Mouse (Mus musculus) forebrain, postnatal 0 days (tissue): ENCODE data around the gene Tbrg4. TPM values are rescaled to one million over a fixed set of nuclear protein-coding genes. Genes with fewer than 3 reads are reported as not detected.

Source experiments
- ATAC-seq: fragments of 200-750 bp; cut with Nextera tagmentation; 2 replicates; pipeline ENCODE4 v1.8.0; 2017; ENCODE audit warnings: mild to moderate bottlenecking, moderate library complexity
- DNase-seq: peaks from one replicate; pipeline ENCODE4 v3.0.0-alpha.2; 2015
- H3K27ac ChIP-seq: fragments of 300-500 bp; sonication (generic); 2 replicates; pipeline ENCODE4 v1.5.1; 2014; ENCODE audit warnings: low read depth, mild to moderate bottlenecking, antibody characterized with exemption, low read length, moderate library complexity, mixed read lengths
- H3K27me3 ChIP-seq: fragments of 300-500 bp; sonication (generic); 2 replicates; pipeline ENCODE4 v1.6.1; 2014; ENCODE audit warnings: mild to moderate bottlenecking, low read length, mixed read lengths; ENCODE audit not compliant: insufficient read depth
- H3K36me3 ChIP-seq: fragments of 300-500 bp; sonication (generic); 2 replicates; pipeline ENCODE4 v1.6.1; 2014; ENCODE audit warnings: mild to moderate bottlenecking, moderate library complexity; ENCODE audit not compliant: insufficient read depth
- H3K4me1 ChIP-seq: fragments of 300-500 bp; sonication (generic); 2 replicates; pipeline ENCODE4 v1.6.1; 2014; ENCODE audit warnings: antibody characterized with exemption; ENCODE audit not compliant: insufficient read depth
- H3K4me2 ChIP-seq: fragments of 300-500 bp; sonication (generic); 2 replicates; pipeline ENCODE4 v1.6.1; 2014; ENCODE audit warnings: low read depth, mild to moderate bottlenecking, moderate library complexity
- H3K4me3 ChIP-seq: fragments of 300-500 bp; sonication (generic); 2 replicates; pipeline ENCODE4 v1.5.1; 2014; ENCODE audit warnings: low read depth, low read length, mixed read lengths
- H3K9ac ChIP-seq: fragments of 300-500 bp; sonication (generic); 2 replicates; pipeline ENCODE4 v1.6.1; 2014; ENCODE audit warnings: mild to moderate bottlenecking
- H3K9me3 ChIP-seq: fragments of 300-500 bp; sonication (generic); 2 replicates; pipeline ENCODE4 v1.6.1; 2016; ENCODE audit warnings: low read length
- CTCF ChIP-seq: sonication (generic); IDR thresholded peaks from 2 replicates; pipeline ENCODE4 v1.5.1; 2016; ENCODE audit warnings: antibody characterized with exemption, control low read depth, low read depth
- WGBS: fragments of 180-500 bp; shearing (Covaris S2); extraction: QIAGEN DNeasy Blood & Tissue Kit; methylation state at CpG from one replicate; pipeline ENCODE4 v1.1.7; 2014; 5-methylcytosine and 5-hydroxymethylcytosine counted together
- polyA plus RNA-seq: library from polyadenylated mRNA; unstranded; fragments of >200 nt; fragmentation: Nextera tagmentation; extraction: Ambion mirVana; gene quantifications from 2 replicates; pipeline ENCODE4 v1.2.1, GENCODE M21; 2015
- total RNA-seq: library from RNA; depleted of rRNA; stranded (reverse); fragments of >200 nt; gene quantifications from 2 replicates; pipeline ENCODE4 v1.2.3, GENCODE M21; 2014

The Tbrg4 gene
- total and polyA plus RNA-seq, 2 experiments from 2014 or later: 31.6 to 41.9 TPM

- no peak for DNase-seq
- H3K27ac ChIP-seq: no peak overlapping the region
- no peak overlapping the region for H3K9ac ChIP-seq
- no peaks in the 10 kb centered on the region for H3K9me3 ChIP-seq
- no peak overlapping the region for H3K4me2 ChIP-seq
- 79% methylated on average over 11 of the region's 11 CpGs for WGBS
- H3K36me3 ChIP-seq: peaks cover 78% of the 10 kb centered on the region
- H3K4me1 ChIP-seq: no peaks in the 10 kb centered on the region
- H3K4me3 ChIP-seq: no peak overlapping the region
- TF ChIP-seq CTCF: no peak
- no peak for ATAC-seq
- no peaks in the 10 kb centered on the region for H3K27me3 ChIP-seq
These were observed 32.5 kb downstream of the Tbrg4 start for GRCm38 (mm10) chr11:6593406-6593805.

GRCm38 (mm10) chr11:6590933-6591675 lies 34.8 kb downstream of the Tbrg4 start:
- 82% methylated on average over 10 of the region's 10 CpGs for WGBS
- ATAC-seq (no peak), DNase-seq (no peak)
- Histone ChIP-seq H3K27me3 (no peaks in the 10 kb centered on the region), H3K27ac (no peak overlapping the region), H3K36me3 (peaks cover 61% of the 10 kb centered on the region), H3K4me2 (no peak overlapping the region), H3K9ac (no peak overlapping the region), H3K4me1 (no peaks in the 10 kb centered on the region), H3K4me3 (no peak overlapping the region), H3K9me3 (no peaks in the 10 kb centered on the region)
- TF ChIP-seq CTCF: no peak

GRCm38 (mm10) chr11:6589838-6590237 lies 36.0 kb downstream of the Tbrg4 start:
- DNase-seq: no peak
- no peaks in the 10 kb centered on the region for H3K27me3 ChIP-seq
- H3K4me3 ChIP-seq: no peak overlapping the region
- H3K9me3 ChIP-seq: no peaks in the 10 kb centered on the region
- peaks cover 58% of the 10 kb centered on the region for H3K36me3 ChIP-seq
- ATAC-seq: no peak
- H3K4me1 ChIP-seq: no peaks in the 10 kb centered on the region
- WGBS: 93% methylated on average over 7 of the region's 7 CpGs
- H3K4me2 ChIP-seq: no peak overlapping the region
- H3K27ac ChIP-seq: no peak overlapping the region
- TF ChIP-seq CTCF: no peak
- no peak overlapping the region for H3K9ac ChIP-seq

- Histone ChIP-seq H3K4me1 (no peaks in the 10 kb centered on the region), H3K36me3 (peaks cover 43% of the 10 kb centered on the region), H3K27ac (no peak overlapping the region), H3K27me3 (no peaks in the 10 kb centered on the region), H3K4me3 (no peak overlapping the region), H3K9ac (no peak overlapping the region), H3K9me3 (no peaks in the 10 kb centered on the region), H3K4me2 (no peak overlapping the region)
- DNase-seq (no peak), ATAC-seq (no peak)
- WGBS: 93% methylated on average over 7 of the region's 7 CpGs
- no peak for TF ChIP-seq CTCF
These were observed 37.6 kb downstream of the Tbrg4 start for GRCm38 (mm10) chr11:6588295-6588694.

- no peaks in the 10 kb centered on the region for H3K27me3 ChIP-seq
- H3K4me3 ChIP-seq: no peak overlapping the region
- H3K9me3 ChIP-seq: no peaks in the 10 kb centered on the region
- H3K9ac ChIP-seq: no peak overlapping the region
- no peak overlapping the region for H3K27ac ChIP-seq
- no peaks in the 10 kb centered on the region for H3K4me1 ChIP-seq
- TF ChIP-seq CTCF: no peak
- H3K4me2 ChIP-seq: no peak overlapping the region
- WGBS: 90% methylated on average over 7 of the region's 7 CpGs
- H3K36me3 ChIP-seq: peaks cover 35% of the 10 kb centered on the region
- DNase-seq: no peak
- ATAC-seq: no peak
These were observed 38.5 kb downstream of the Tbrg4 start for GRCm38 (mm10) chr11:6587249-6587940.

- Histone ChIP-seq H3K27me3 (no peaks in the 10 kb centered on the region), H3K27ac (no peak overlapping the region), H3K4me3 (no peak overlapping the region), H3K4me1 (no peaks in the 10 kb centered on the region), H3K9me3 (no peaks in the 10 kb centered on the region), H3K4me2 (no peak overlapping the region), H3K9ac (no peak overlapping the region), H3K36me3 (peaks cover 28% of the 10 kb centered on the region)
- TF ChIP-seq CTCF: no peak
- peak; percentile 9 for DNase-seq
- 85% methylated on average over 3 of the region's 3 CpGs for WGBS
- ATAC-seq: peak; percentile 37; the same call in 1 of the 2 replicates
These were observed 39.2 kb downstream of the Tbrg4 start for GRCm38 (mm10) chr11:6586660-6587059.

- no peaks in the 10 kb centered on the region for H3K9me3 ChIP-seq
- no peaks in the 10 kb centered on the region for H3K27me3 ChIP-seq
- ATAC-seq (no peak), DNase-seq (no peak)
- H3K4me2 ChIP-seq: no peak overlapping the region
- no peaks in the 10 kb centered on the region for H3K4me1 ChIP-seq
- 93% methylated on average over 8 of the region's 8 CpGs for WGBS
- H3K4me3 ChIP-seq: no peak overlapping the region
- H3K27ac ChIP-seq: no peak overlapping the region
- peaks cover 19% of the 10 kb centered on the region for H3K36me3 ChIP-seq
- no peak overlapping the region for H3K9ac ChIP-seq
- no peak for TF ChIP-seq CTCF
These were observed 40.1 kb downstream of the Tbrg4 start for GRCm38 (mm10) chr11:6585748-6586147.
